Mouse (Mus musculus) cerebellum, postnatal 14 days (tissue): ENCODE data around the gene Nckap5.

Source experiments
- DNase-seq, 2 experiments: peaks; one replicate each; pipeline ENCODE4 v3.0.0; 2021; ENCODE audit warnings: mixed read lengths in 2 of 2

Nckap5 gene

DNA sequence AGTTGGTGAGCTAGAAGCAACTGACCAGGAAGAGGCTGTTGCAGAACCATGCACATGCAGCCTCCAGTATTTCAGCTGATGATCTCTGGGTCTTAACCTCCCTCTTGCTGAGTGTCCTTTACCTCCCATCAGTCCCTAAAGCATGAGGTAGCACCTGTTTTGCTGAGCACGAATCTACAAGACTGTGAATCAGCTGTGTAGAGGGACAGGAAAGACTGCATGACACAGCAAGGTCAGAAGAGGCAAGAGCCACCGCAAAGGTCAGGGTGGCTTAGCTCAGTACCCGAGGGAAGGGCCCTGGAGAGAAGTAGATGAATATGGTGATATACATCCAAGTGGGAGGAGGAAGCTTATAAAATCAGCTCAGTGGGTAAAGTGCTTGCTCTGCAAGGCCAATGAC is 66.4 kb downstream of the Nckap5 start:
- no peak for DNase-seq

DNA sequence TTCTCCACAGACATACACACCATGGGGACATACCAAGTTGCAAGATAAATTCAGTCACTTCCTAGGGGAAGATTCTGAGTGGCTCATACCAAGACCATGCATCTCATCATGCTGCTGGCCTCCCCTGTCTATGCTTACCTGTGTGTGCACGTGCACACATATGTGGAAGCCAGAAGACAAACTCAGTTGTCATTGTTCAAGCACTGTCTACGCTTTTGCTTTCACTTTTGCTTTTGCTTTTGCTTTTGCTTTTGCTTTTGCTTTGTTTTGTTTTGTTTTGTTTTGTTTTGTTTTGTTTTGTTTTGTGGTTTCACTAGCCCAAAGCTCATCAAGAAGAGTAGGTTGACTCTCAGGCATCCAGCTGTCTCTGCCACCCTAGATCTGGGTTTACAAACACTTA is 67.4 kb downstream of the Nckap5 start:
- no peak for DNase-seq

DNA sequence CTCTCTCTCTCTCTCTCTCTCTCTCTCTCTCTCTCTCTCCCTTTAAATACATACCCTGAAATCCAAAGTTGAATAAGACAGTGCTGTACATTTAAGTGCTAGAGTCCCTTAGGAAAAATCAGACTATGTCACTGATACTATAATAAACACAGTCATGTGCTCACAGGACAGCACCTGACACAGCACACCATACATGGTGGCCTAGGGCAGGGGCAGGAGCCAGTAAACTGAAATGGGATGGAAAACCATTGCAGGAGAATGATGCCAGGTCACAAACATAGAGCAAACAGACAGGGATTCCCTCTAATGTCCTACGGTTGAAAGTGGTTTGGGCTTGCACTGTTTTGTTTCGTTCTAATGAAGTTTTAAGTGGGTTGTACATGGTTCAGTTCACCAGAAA is 70.2 kb downstream of the Nckap5 start:
- no peak for DNase-seq

DNA sequence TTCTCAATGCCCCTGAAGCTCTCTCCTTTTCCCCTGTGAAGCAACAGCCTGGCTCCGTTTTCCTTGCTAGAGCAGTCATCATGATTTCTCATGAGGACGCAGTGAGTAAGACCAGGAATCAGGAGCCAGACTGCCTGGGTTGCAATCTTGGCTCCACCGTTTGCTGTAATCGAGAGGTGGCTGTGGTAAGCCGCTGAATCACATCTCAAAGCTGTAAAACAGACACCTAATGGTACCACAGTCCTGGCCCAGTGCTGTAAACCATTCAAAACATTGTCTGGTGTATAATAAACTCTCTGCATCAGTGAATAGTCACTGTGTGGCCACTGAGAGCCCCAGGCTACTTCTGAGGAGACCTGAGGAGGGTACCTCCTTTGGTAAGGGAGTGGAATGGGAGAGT is 74.9 kb downstream of the Nckap5 start:
- DNase-seq = no peak

- DNase-seq = no peak
These were observed 77.0 kb downstream of the Nckap5 start for GRCm38 (mm10) chr1:126753611-126754010.

- DNase-seq = no peak
These were observed 78.2 kb downstream of the Nckap5 start for GRCm38 (mm10) chr1:126752247-126753037.

DNA sequence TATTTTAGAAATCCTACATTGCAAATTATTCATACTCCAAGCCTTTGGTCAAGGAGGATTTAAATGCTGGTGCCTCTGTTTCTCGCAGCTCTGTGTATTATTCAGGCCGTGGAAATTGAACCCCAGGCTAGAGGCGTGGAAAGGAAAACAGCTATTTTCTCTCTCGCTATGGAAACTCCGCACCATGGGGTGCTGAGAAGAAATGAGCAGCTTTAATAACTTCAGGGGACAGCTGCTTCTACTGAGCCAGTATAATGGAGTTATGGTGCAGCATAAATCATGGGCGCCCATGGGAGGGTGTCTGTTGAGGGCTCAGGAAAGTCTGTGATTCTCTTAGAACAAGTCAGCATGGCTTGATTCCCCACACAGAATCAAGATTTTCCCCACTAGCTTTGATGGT is 79.5 kb downstream of the Nckap5 start:
- no peak for DNase-seq

DNA sequence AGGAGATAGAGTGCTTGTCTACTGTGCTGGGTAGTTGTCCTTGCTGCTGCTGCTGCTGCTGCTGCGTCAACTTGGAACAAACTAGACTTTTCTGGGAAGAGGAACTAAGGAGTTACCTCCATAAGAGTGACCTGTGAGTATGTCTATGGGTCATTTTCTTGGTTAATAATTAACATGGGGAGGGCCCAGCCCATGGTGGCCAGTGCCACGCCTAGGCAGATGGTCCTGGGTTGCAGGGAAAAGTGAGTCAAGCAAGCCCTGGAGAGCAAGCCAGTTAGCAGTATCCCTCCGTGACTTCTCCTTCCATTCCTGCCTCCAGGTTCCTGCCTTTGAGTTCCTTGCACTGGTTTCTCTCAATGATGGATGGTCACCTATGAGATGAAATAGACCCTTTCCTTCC is 80.4 kb downstream of the Nckap5 start:
- no peak for DNase-seq

DNA sequence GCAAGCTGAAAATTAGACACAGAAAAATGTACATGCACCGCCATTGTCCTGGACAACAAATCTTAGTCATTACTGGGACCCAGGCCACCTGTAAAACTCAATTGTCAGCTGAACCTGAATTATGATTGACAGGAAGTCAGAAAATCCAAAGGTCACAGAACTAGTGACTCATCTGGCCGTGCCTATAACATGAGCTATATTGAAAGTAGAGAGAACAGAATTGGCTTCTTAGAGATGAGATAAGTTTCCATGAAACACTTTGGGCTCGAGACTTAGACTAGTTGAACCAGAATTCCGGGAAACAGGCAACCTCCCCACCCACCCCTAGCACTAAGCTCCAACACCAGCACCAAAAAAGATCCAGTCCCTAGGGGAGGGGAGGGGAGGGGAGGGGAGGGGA is 82.7 kb downstream of the Nckap5 start:
- no peak for DNase-seq

GRCm38 (mm10) chr1:126745482-126746136 is 85.0 kb downstream of the Nckap5 start:
- DNase-seq = no peak

- no peak for DNase-seq
These were observed 85.8 kb downstream of the Nckap5 start for GRCm38 (mm10) chr1:126744631-126745305.

GRCm38 (mm10) chr1:126738291-126738640 is 92.3 kb downstream of the Nckap5 start:
- no peak for DNase-seq

DNA sequence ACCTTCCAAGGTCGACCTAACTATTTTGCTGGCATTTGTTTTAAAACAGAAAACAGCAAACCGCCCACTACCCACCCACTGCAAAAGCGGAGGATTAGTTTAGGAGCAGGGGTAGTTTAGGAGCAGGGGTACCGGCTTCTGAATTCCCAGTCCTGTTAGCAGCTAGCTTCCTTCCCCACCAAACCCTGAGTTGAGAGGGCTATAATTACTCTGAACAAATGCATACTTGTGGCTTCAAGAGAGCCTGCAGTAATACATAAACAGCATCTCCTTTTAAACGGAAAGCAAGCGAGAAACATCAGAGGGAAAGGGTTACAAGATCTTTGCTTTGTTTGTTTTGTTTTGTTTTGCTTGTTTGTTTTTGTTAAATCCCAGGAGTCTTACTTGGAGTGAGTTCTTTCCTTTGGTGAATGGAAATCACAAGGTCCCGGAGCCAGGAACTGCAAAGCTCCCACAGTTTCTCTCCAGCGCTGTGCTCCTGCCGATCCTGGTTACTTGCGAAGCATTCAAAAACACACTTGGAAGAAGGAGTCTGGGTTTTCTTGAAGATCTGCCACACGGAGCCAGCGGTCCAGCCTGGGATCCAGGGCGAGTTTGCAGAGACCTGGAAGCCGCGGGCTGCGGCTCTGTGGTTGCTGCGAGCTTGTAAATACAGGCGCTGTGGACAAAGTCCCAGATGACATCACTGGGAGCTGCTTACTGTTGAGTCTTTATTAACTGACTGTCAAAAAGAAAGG is 92.9 kb downstream of the Nckap5 start:
- peak; percentile 18 to 24 for DNase-seq

GRCm38 (mm10) chr1:126731691-126732090 is 98.9 kb downstream of the Nckap5 start:
- DNase-seq = no peak

DNA sequence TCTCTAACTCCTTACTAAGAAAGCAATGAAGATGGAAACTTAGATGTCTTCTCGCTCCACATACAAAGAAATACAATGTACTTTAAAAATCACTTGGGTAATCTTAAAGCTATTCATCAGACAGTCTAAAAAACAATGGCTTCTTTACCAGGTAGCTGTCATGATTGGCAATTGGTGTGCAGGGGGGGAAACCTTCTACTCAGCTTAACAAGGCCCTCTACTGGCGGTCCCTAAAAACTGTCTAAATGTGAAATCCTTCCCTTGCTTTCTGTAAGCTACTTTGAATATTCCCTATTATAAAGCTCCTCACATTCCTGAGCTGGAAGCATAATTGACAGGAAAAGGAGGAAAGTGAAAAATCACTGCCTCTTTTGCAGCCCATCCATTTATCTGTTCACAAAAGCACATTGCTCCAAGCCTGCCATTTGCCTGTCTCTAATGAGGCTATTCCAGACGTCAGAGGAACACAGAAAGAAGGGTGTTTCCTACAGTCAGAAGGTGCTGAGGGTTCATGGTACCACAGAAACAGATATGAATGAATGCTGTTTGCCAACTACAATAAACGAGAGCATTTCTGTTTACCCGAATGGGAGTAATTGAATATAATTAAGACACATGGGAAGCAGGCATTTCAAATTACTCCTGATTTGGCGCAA is 104.1 kb downstream of the Nckap5 start:
- DNase-seq = peak; percentile 38

GRCm38 (mm10) chr1:126725628-126726367 is 104.8 kb downstream of the Nckap5 start:
- no peak for DNase-seq

DNA sequence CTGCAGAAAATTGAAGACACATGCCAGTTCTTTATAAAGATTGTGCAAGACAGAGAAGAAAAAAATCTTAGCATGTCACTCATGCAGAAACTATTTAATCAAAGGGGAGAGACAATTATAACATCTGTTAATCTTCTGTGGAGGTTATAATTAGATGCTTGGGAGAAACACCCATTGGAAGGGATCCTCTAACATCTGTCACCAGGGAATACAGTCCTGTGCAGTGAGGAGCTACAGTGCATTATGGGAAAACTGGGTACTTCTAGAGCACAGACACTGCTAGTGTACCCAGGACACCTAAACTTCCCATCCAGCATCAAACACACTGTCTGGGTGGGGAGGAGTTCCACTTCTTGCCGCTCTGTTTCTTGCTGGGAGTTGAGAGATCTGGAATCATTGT is 108.7 kb downstream of the Nckap5 start:
- no peak for DNase-seq

GRCm38 (mm10) chr1:126719733-126720348 is 110.8 kb downstream of the Nckap5 start:
- no peak for DNase-seq

GRCm38 (mm10) chr1:126706611-126707010 is 124.0 kb downstream of the Nckap5 start:
- no peak for DNase-seq

DNA sequence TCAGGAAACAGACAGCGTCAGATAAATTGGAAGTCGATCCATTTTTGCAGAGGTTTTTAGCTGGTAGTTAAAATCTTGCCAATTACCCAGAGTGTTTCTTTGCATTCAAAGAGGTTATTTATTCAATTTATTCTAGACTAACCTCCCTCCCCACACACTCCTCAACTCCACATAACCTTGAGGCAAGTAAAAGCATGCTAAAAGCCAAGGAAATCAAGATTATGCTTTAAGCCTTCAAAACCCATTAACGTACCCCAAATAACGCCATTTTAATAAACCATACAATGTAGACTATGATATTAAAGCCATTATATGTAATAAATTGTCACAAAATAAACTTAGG is 129.7 kb downstream of the Nckap5 start:
- DNase-seq = no peak

GRCm38 (mm10) chr1:126700063-126700977 is 130.3 kb downstream of the Nckap5 start:
- DNase-seq = no peak
